Mouse (Mus musculus) olfactory bulb, adult 2 months (tissue): ENCODE data around the gene Mettl14. TPM values are rescaled to one million over a fixed set of nuclear protein-coding genes. Genes with fewer than 3 reads are reported as not detected.

Experiments
- H3K27ac ChIP-seq: fragments of 200-500 bp; 2 replicates; pipeline ENCODE4 v1.5.1; 2012; ENCODE audit warnings: low read depth, low read length; ENCODE audit not compliant: insufficient read depth
- H3K4me1 ChIP-seq: fragments of 200-500 bp; 2 replicates; pipeline ENCODE4 v1.6.1; 2012; ENCODE audit warnings: low read length; ENCODE audit not compliant: control insufficient read depth, insufficient read depth
- H3K4me3 ChIP-seq: fragments of 200-500 bp; 2 replicates; pipeline ENCODE4 v1.5.1; 2012; ENCODE audit warnings: mild to moderate bottlenecking, low read depth, low read length, moderate library complexity; ENCODE audit not compliant: insufficient read depth
- CTCF ChIP-seq: fragments of 200-500 bp; IDR thresholded peaks from 2 replicates; pipeline ENCODE4 v1.5.1; 2012; ENCODE audit warnings: low read depth, mild to moderate bottlenecking, low read length, moderate library complexity; ENCODE audit not compliant: insufficient read depth
- POLR2A ChIP-seq: fragments of 200-500 bp; IDR thresholded peaks from 2 replicates; pipeline ENCODE4 v1.6.1; 2012; ENCODE audit warnings: mild to moderate bottlenecking, low read depth, low read length, moderate library complexity; ENCODE audit not compliant: insufficient read depth
- WGBS: fragments of 180-500 bp; shearing (Covaris S2); methylation state at CpG from one replicate; pipeline ENCODE4 v1.1.7; 2018; 5-methylcytosine and 5-hydroxymethylcytosine counted together
- polyA plus RNA-seq: library from polyadenylated mRNA; stranded (reverse); fragments of >200 nt; gene quantifications from 2 replicates; pipeline ENCODE4 v1.2.4, GENCODE M21; 2012; ENCODE audit warnings: low replicate concordance; ENCODE audit not compliant: missing spikeins, insufficient read depth, insufficient read length

Mettl14 gene
- polyA plus RNA-seq, 1 experiment = not detected

DNA sequence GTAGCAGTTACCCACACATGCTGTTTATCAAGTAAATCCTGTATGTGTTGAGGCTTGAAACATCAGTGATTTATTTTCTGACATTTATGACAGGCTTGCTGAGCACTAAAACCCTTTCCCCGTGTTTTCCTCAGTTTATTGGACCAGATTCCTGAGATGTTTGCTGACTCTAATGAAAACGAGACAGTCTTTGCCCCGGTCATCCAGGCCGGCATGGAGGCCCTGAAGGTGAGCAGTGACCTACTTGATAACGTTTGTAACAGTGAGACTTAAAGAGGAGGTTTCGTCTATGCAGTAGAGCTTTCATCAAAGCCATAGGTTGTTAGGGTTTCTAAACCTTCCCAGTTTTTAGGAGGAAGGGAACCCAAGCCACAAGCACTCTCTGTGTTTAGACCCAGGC, 42.2 kb downstream of the Mettl14 start:
- no peak for TF ChIP-seq POLR2A
- TF ChIP-seq CTCF = no peak
- WGBS = 89% methylated on average over 6 of the region's 6 CpGs
- Histone ChIP-seq H3K27ac (no peak overlapping the region), H3K4me1 (no peaks in the 10 kb centered on the region), H3K4me3 (no peak overlapping the region)

DNA sequence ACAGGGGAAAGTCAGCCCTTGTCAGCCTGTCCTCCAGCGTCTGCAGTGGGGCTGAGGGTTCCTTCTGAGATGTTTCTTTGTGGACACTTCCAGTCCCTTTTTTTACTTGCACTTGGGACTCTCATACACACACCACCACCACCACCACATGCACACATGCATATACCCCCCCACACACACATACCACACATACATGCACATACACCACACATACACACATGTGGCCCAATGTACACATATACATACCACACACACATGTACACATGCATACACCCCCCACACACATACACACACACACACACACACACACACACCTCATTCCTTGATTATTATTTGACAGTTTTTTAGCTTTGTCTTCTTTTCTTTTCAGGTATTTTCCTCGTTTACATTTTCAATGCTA, 44.9 kb downstream of the Mettl14 start:
- no peak overlapping the region for H3K4me3 ChIP-seq
- WGBS = 85% methylated on average over 2 of the region's 2 CpGs
- no peak overlapping the region for H3K27ac ChIP-seq
- H3K4me1 ChIP-seq = no peaks in the 10 kb centered on the region
- no peak for TF ChIP-seq POLR2A
- TF ChIP-seq CTCF = no peak

DNA sequence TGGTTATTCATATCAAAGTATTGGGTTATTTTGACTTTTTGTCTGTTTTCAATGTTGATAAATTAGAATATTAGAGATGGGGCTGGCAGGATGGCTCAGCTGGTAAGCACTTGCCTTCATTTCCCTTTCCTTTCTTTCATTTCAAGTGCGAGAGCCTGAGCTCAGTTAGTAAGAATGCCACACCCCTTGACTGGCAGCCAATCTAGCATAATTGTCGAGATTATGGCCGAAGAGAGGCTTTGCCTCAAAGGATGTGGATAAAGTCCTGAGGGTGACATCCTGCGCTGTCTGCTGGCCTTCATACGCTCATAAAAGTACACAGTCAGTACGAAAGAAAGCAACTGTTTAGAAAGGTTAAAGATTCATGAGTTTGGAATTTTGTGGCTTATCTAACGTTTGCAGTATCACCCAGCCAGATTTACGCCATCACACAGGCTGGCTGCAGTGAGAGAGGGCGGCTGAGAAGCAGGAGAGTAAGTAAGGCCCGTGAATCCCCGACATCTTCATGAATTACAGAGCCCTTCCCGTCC, 47.2 kb downstream of the Mettl14 start:
- 78% methylated on average over 12 of the region's 12 CpGs for WGBS
- Histone ChIP-seq H3K27ac (no peak overlapping the region), H3K4me1 (no peaks in the 10 kb centered on the region), H3K4me3 (no peak overlapping the region)
- no peak for TF ChIP-seq CTCF
- TF ChIP-seq POLR2A = no peak

DNA sequence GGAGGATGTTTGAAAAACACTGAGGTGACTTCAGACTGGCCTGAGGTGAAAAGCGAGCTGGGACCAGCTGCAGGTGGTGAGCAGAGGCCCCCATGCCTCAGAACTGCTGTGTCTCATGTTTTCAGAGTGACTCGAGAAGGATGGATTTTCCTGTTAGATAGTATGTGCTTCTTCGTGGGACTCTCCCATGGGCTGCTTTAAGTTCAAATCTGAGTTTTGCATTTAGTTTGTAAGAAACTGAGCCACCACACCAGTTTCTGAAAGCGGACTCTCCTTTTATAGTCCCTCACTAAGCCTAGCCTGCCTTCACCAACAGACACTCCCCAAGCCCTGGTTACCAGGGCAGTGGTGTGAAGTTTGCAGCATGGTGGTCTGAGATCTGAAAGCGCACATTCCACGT, 48.1 kb downstream of the Mettl14 start:
- Histone ChIP-seq H3K27ac (no peak overlapping the region), H3K4me1 (no peaks in the 10 kb centered on the region), H3K4me3 (no peak overlapping the region)
- no peak for TF ChIP-seq POLR2A
- TF ChIP-seq CTCF = no peak
- 90% methylated on average over 6 of the region's 6 CpGs for WGBS

DNA sequence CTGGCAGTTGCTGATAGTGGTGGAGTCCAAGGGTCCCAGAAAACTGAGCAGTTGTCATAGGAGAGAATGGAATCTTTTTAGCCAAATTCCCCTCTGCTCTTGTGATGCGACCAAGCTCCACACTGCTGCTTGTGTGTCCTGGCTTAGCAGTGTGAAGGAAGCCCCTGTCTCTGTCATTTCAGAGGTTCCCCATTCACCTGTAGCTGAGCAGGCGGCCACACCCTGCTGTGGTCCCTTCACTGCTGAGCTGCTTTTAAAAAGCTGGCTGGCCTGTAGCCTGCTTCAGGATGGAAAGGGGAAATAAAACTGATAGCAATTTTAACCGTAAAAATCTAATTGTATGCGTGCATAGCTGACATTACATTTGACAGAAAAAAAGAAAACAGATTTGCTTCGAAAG, 49.0 kb downstream of the Mettl14 start:
- 91% methylated on average over 5 of the region's 5 CpGs for WGBS
- Histone ChIP-seq H3K4me1 (no peaks in the 10 kb centered on the region), H3K4me3 (no peak overlapping the region), H3K27ac (no peak overlapping the region)
- no peak for TF ChIP-seq POLR2A
- no peak for TF ChIP-seq CTCF

DNA sequence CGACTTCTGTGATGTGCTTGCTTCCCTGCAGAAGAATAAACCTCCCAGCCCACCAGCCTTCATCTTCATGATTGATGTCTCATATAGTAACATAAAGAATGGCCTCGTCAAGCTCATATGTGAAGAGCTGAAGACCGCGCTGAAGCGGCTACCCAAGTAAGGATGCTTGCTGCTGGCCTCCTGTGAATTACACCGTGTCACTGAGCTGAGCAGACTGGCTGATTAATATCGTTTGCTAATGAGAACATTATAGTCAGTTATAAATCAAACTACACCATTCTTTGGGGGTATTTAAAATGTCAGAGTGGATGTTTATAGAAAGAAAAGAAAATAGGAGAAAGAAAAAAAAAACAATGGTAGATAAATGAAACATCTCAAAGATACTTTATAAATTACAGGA, 49.5 kb downstream of the Mettl14 start:
- Histone ChIP-seq H3K4me1 (no peaks in the 10 kb centered on the region), H3K4me3 (no peak overlapping the region), H3K27ac (no peak overlapping the region)
- TF ChIP-seq POLR2A = no peak
- TF ChIP-seq CTCF = no peak
- WGBS = 80% methylated on average over 7 of the region's 7 CpGs

DNA sequence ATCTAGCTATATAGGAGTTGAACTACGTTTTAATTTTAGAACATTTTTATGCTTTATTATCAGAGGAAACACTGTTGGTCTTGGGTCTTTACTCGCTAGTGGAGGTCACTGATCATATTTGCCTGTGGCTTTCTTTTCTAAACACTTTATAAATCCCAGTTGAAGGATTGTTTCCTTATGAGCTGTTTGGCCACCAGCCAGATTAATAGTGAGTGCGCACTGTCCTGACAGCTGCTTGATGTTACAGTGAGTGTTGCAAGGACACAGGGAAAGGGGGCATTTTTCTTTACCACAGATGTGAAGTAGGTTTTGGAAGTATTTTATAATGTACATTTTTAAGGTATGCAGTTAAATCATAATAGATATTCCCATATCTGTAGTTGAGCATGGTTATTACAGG, 50.4 kb downstream of the Mettl14 start:
- WGBS = 63% methylated on average over 3 of the region's 3 CpGs
- Histone ChIP-seq H3K4me1 (no peaks in the 10 kb centered on the region), H3K4me3 (no peak overlapping the region), H3K27ac (no peak overlapping the region)
- TF ChIP-seq CTCF (no peak), POLR2A (no peak)

DNA sequence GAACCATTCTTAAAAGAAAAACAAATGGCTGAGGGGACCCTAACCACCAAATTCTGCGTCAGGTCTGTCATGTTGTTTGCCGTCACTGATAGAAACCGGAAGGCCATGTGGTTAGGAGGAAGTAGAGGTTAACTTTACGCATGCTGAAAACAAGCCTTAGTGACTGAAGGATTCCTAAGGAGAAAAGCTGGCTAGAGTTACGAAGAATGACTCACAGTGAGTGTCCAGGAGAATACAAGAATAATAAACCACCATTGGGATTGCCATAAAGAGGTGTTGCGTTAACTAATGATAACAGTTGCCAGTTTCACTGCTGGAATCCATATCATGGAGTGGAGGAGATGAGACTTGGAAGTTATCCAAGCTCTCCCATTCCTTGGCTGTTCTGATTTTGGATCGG, 51.0 kb downstream of the Mettl14 start:
- WGBS = 76% methylated on average over 7 of the region's 7 CpGs
- Histone ChIP-seq H3K4me1 (no peaks in the 10 kb centered on the region), H3K27ac (no peak overlapping the region), H3K4me3 (no peak overlapping the region)
- no peak for TF ChIP-seq CTCF
- no peak for TF ChIP-seq POLR2A

DNA sequence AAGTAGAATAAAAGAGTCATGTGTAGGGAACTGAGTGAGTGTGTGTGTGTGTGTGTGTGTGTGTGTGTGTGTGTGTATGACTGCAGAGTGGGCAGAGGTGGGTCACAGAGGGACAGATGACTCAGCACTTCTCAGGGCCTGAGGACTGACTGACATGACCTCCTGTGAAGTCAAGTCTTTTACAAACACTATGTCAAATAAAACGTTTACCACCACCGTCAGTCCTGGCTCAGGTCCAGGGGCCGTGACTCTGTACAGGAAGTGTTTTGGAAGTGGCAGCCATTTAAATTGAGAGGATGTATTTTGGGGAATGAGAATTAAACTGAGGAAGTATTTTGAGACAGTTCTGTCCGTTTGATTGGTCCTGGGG, 52.9 kb downstream of the Mettl14 start:
- H3K27ac ChIP-seq = no peak overlapping the region
- H3K4me3 ChIP-seq = no peak overlapping the region
- no peaks in the 10 kb centered on the region for H3K4me1 ChIP-seq
- 46% methylated on average over 4 of the region's 4 CpGs for WGBS
- TF ChIP-seq CTCF = no peak
- TF ChIP-seq POLR2A = no peak

DNA sequence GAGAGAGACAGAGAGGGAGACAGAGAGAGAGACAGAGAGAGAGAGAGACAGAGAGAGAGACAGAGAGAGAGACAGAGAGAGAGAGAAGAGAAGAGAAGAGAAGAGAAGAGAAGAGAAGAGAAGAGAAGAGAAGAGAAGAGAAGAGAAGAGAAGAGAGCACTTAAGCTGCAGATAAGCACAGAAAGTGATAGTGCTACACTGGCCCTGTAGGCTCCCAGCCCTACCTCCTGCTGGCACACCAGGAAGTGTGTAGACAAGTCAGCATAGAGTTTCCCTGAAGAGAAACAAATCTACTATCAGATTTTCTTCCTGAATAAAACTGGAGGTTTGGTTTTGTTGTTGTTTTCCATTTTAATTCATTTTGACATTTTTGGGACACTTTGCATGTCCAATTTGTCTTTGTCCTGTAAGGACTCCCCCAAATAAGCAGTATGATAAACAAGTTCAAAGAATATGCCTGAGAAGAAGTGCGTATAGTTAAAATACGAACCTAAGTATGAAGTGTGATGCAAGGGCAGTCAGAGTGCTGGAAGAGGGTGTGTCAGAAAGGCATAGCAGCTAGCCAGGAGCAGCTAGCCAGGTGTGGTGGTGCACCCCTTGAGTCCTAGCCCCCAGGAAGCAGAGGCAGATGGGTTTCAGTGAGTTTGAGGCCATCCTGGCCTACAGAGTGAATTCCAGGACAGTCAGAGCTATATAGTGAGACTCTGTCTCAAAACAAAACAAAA, 53.4 kb downstream of the Mettl14 start:
- WGBS = 90% methylated on average over 2 of the region's 2 CpGs
- Histone ChIP-seq H3K4me3 (no peak overlapping the region), H3K27ac (no peak overlapping the region), H3K4me1 (no peaks in the 10 kb centered on the region)
- TF ChIP-seq POLR2A = no peak
- no peak for TF ChIP-seq CTCF
